Mouse (Mus musculus) thymus, postnatal 4 days (tissue): ENCODE measurements around the gene Tmem72.

Source experiments
- DNase-seq: peaks from one replicate; pipeline ENCODE4 v3.0.0; 2021

Tmem72 gene

GRCm38 (mm10) chr6:116644335-116644734 lies 72.4 kb downstream of the Tmem72 start:
- no peak for DNase-seq

DNA sequence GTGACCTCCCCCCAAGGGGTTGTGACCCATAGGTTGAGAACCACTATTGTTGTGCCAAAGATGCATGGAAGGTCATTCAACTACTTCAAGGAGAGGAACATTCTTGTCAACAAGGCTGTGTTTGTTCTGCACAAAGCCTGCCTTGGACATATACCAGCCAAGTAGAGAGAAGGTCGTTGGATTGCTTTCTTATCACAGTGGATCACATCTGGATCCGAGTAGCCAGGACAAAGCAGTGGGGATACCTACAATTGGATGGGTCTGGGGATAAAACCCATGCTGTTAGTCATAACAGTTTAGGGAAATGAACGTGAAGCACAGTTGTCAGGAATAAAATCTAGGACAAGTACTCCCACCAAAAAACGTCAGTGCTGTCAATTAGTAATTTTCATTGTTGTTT lies 72.8 kb downstream of the Tmem72 start:
- DNase-seq = no peak

- DNase-seq = no peak
These were observed 73.8 kb downstream of the Tmem72 start for GRCm38 (mm10) chr6:116642942-116643341.

GRCm38 (mm10) chr6:116639663-116640062 lies 77.0 kb downstream of the Tmem72 start:
- DNase-seq = no peak

- no peak for DNase-seq
These were observed 77.8 kb downstream of the Tmem72 start for GRCm38 (mm10) chr6:116638871-116639270.

DNA sequence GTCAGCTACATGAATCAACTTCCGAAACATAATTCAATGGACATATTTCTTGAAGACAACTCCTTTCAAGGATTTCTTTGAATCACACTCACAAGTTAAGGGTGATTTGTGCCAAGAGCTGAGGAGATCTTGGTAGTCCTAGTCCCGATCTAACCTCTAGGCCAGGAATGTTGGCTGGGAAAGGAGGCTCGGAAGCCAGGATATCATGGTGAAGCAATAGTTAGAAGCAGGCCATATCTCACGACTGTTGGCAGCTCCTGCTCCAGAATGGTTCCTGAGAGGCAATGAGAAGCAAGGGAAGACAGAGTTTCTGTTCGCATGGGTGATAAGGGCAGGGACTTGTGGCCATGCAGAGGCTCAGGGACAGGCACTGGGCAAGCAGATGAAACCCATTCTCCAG lies 79.2 kb downstream of the Tmem72 start:
- no peak for DNase-seq

- DNase-seq = no peak
These were observed 80.0 kb downstream of the Tmem72 start for GRCm38 (mm10) chr6:116636581-116637235.

GRCm38 (mm10) chr6:116635251-116636180 lies 81.2 kb downstream of the Tmem72 start:
- no peak for DNase-seq

DNA sequence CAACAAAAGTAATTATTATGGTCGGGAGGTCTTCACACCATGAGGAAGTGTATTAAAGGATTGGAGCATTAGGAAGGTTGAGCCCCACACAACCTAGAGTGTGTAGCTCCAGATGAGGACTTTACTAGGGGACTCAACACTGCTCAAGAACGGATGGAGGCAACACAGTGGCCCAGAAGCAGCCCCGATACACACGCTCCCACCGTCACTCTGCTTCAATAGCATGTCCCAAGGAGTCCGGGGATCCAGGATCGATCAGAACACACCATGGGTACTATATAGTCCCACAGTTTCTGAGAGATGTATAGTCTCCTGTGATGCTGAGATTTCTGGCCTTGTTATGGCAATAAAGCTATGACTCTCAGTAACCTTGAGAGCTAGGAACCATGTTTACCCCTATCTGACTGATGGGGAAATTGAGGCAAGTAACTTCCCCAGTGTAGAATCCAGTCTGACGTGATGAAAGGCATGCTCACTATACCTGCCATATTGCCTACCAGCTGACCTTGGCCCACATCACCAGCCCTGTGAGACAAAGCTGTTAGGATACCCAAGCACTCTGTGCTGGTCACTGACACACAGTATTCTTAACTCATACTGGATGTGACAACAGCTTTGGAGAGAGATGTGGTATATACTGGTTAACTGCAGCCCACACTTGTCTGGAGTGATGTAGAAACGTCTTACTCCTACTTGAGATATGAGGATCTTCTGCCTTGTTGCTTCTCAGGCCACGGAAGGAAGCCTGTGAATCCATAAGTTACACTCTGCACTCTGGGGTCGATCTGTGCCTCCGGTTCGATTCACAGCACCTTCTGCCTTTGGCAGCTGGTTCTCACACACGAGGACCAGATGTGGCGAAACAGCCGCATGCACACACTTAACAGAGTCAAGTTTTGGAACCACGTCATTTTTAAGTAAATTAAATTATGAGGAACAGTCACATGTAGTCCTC lies 82.7 kb downstream of the Tmem72 start:
- no peak for DNase-seq

- DNase-seq = peak; percentile 89
These were observed 84.6 kb downstream of the Tmem72 start for GRCm38 (mm10) chr6:116632129-116632528.

GRCm38 (mm10) chr6:116629766-116630165 lies 86.9 kb downstream of the Tmem72 start:
- no peak for DNase-seq
